In the genomic region with DNA sequence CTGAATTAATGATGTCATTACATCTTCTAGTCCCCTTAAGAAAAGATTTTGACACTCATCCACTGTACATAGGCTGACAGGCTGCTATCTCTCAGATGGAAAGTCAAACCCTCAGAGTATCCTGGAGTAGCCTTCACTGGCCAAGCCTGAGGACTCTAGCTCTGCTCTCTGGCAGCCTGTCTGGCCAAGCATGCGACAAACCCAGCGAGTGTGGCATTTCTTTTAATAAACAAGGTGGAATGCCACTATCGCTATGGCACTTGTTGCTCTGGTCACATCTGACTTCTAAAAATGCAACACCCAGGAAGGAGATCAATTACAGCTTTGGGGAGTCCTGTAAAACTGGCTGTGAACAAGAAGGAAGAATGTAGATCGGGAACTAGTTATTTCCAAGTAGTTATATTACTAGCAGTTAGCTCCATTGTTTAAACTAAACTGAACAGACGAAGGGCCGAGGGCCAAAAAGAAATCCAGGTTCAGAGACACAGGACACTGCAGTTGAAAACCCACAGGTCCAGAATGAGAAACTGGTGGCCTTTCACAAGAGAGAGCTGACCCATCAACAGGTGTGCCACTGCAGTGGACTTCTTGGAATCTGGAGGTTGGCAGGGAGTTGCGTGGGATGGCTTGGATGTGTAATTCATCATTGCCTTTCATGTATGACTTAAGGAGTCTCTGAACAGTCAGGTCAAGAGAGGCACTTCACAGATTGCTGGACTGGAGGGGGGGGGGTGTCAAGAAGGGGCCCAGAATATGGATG, we compare ENCODE assay signal across 27 mouse cellular contexts. TPM values are rescaled to one million over a fixed set of nuclear protein-coding genes. Genes with fewer than 3 reads are reported as not detected.
DNase-seq lines count a peak whose midpoint lies in the region; ATAC-seq and TF ChIP-seq lines count a peak whose summit lies in the region.
"Had no signal": no experiment of that assay in that cellular context is flagged by ENCODE, and none has a peak within 500 bp of the region (broad histone marks: within the 10 kb centered on the region; RNA-seq: fewer than 3 reads in every experiment).

No protein-coding gene starts in this region.

- no peak overlapping the region for H3K4me2 ChIP-seq in embryonic facial prominence, embryonic 15.5 days (replicated peaks)
- peak overlapping the region; percentile 69 for H3K4me2 ChIP-seq in heart, embryonic 16.5 days (ENCODE audit: low read depth, low read length)
- H3K4me2 ChIP-seq: liver, embryonic 12.5 days; midbrain, embryonic 13.5 days had no signal

- TF ChIP-seq POLR2A in heart, adult 2 months (IDR thresholded peaks at IDR 0.05; ENCODE audit: insufficient read depth, low read depth, low read length): no peak; the same call in none of the 2 replicates

- H3K36me3 ChIP-seq in heart, adult 2 months (ENCODE audit: control insufficient read depth, insufficient read depth, low read length): peaks cover 15% of the 10 kb centered on the region
- H3K36me3 ChIP-seq in embryonic facial prominence, embryonic 15.5 days: no peaks in the 10 kb centered on the region
- H3K36me3 ChIP-seq in heart, embryonic 16.5 days (ENCODE audit: control insufficient read depth, insufficient read depth): peaks cover 9% of the 10 kb centered on the region; the same call in 1 of the 2 replicates
- H3K36me3 ChIP-seq: hindbrain, embryonic 10.5 days; liver, embryonic 12.5 days; lung, embryonic 15.5 days; midbrain, embryonic 13.5 days had no signal

- H3K27me3 ChIP-seq in heart, adult 2 months (ENCODE audit: control insufficient read depth, insufficient read depth, low read length): no peaks in the 10 kb centered on the region
- H3K27me3 ChIP-seq in embryonic facial prominence, embryonic 15.5 days: no peaks in the 10 kb centered on the region
- H3K27me3 ChIP-seq in heart, embryonic 16.5 days (ENCODE audit: control insufficient read depth, insufficient read depth, low read length): no peaks in the 10 kb centered on the region
- H3K27me3 ChIP-seq: liver, embryonic 12.5 days; lung, embryonic 15.5 days; megakaryocyte, embryonic 14.5 days; midbrain, embryonic 13.5 days had no signal

- no peak for TF ChIP-seq CTCF in heart, adult 2 months (IDR thresholded peaks at IDR 0.05)

- H3K9ac ChIP-seq in heart, adult 2 months (ENCODE audit: low read depth, low read length): peak overlapping the region; percentile 89
- no peak overlapping the region for H3K9ac ChIP-seq in embryonic facial prominence, embryonic 15.5 days
- peak overlapping the region; percentile 84 for H3K9ac ChIP-seq in heart, embryonic 16.5 days (ENCODE audit: low read length)
- H3K9ac ChIP-seq: forebrain, postnatal 0 days; liver, embryonic 12.5 days; lung, embryonic 15.5 days; midbrain, embryonic 13.5 days had no signal

- H3K79me2 ChIP-seq in heart, adult 2 months (replicated peaks; ENCODE audit: control insufficient read depth, insufficient read depth, low read length): no peaks in the 10 kb centered on the region

- no peaks in the 10 kb centered on the region for H3K9me3 ChIP-seq in embryonic facial prominence, embryonic 15.5 days (replicated peaks)
- no peaks in the 10 kb centered on the region for H3K9me3 ChIP-seq in heart, embryonic 16.5 days (replicated peaks; ENCODE audit: control insufficient read depth, low read length)
- H3K9me3 ChIP-seq: hindbrain, embryonic 10.5 days; liver, embryonic 12.5 days; lung, embryonic 15.5 days; megakaryocyte, embryonic 14.5 days; midbrain, embryonic 13.5 days had no signal

- intact Hi-C loops in heart, adult 2 months (cut with DNase I): loop anchor here (2.0 kb wide), 1 partner anchor 70 kb away; no protein-coding TSS in a partner anchor
- intact Hi-C loops in heart, postnatal 14 days (cut with DNase I): no loop called here

- TF ChIP-seq EP300 in heart, adult 2 months (IDR thresholded peaks at IDR 0.05; ENCODE audit: insufficient read depth, low read depth, low read length): peak; percentile 34; the same call in 1 of the 2 replicates

- 63% methylated on average over 7 of the region's 7 CpGs for WGBS in heart, adult 2 months
- 86% methylated on average over 7 of the region's 7 CpGs for WGBS in embryonic facial prominence, embryonic 15.5 days
- WGBS in heart, embryonic 16.5 days: 53% methylated on average over 7 of the region's 7 CpGs

- ATAC-seq in embryonic facial prominence, embryonic 15.5 days (ENCODE audit: insufficient number of reproducible peaks, low FRiP score, low TSS enrichment, low read depth): no peak
- no peak for ATAC-seq in heart, embryonic 16.5 days (replicated peaks; ENCODE audit: extremely low read depth, insufficient read depth, low FRiP score)
- ATAC-seq: forebrain, postnatal 0 days; hindbrain, postnatal 0 days; intestine, embryonic 16.5 days; liver, embryonic 12.5 days; midbrain, embryonic 13.5 days had no signal

- no peaks in the 10 kb centered on the region; the same call in 1 of the 2 replicates for H3K4me1 ChIP-seq in heart, adult 2 months (ENCODE audit: control insufficient read depth, insufficient read depth, low read length)
- H3K4me1 ChIP-seq in embryonic facial prominence, embryonic 15.5 days: no peaks in the 10 kb centered on the region
- H3K4me1 ChIP-seq in heart, embryonic 16.5 days (ENCODE audit: control insufficient read depth, insufficient read depth, low read length): 0 out of 2 replicates have a peak, but pooled peaks cover 3% of the 10 kb centered on the region
- H3K4me1 ChIP-seq: liver, embryonic 12.5 days; megakaryocyte, embryonic 14.5 days; midbrain, embryonic 13.5 days had no signal

- peak overlapping the region; percentile 90 for H3K27ac ChIP-seq in heart, adult 2 months
- no peak overlapping the region for H3K27ac ChIP-seq in embryonic facial prominence, embryonic 15.5 days (replicated peaks)
- H3K27ac ChIP-seq in heart, embryonic 16.5 days (ENCODE audit: low read length): peak overlapping the region; percentile 98
- H3K27ac ChIP-seq: hindbrain, embryonic 10.5 days; hindbrain, postnatal 0 days; layer of hippocampus, adult 2 months; liver, embryonic 12.5 days; lung, embryonic 15.5 days; midbrain, embryonic 13.5 days had no signal

- DNase-seq in heart, adult 2 months: no peak
- DNase-seq in heart, postnatal 14 days: no peak
- DNase-seq in MN1 (ENCODE audit: low spot score): peak; percentile 32
- DNase-seq in adrenal gland, adult 8-10 months: no peak
- no peak for DNase-seq in T-cell, adult 2 months (ENCODE audit: low spot score)
- DNase-seq: adrenal gland, postnatal 36 days; cerebellum, adult 9-11 months; forebrain, postnatal 0 days; kidney, postnatal 25 days; lung, postnatal 36 days; right cerebral cortex, postnatal 14 days had no signal

- peak overlapping the region; percentile 55 for H3K4me3 ChIP-seq in heart, adult 2 months
- peak overlapping the region; percentile 13 for H3K4me3 ChIP-seq in embryonic facial prominence, embryonic 15.5 days (replicated peaks)
- H3K4me3 ChIP-seq in heart, embryonic 16.5 days (ENCODE audit: low read length): peak overlapping the region; percentile 58
- H3K4me3 ChIP-seq: hindbrain, embryonic 10.5 days; layer of hippocampus, adult 2 months; liver, embryonic 12.5 days; megakaryocyte, embryonic 14.5 days; midbrain, embryonic 13.5 days had no signal

RNA-seq across cellular contexts. Expression of a gene that starts 2.1 kb away (rescaled TPM):
- total RNA-seq in heart, adult 2 months (2021): over 10,000 TPM in 1 of 2 experiments, 1,000 to 10,000 TPM in 1; 9,778 to 11,260 TPM
- polyA plus RNA-seq in heart, adult 2 months (2012; rRNA removed): 24,627 and 41,572 TPM in 2 replicates
- over 10,000 TPM; 15,903 to 17,925 TPM for total RNA-seq in heart, postnatal 14 days (2021)
- 1,136 and 1,472 TPM in 2 replicates for polyA plus RNA-seq in embryonic facial prominence, embryonic 15.5 days (2015; fragmentation: Nextera tagmentation; extraction: Ambion mirVana)
- polyA plus RNA-seq in heart, embryonic 16.5 days (2015; fragmentation: Nextera tagmentation; extraction: Ambion mirVana): 15,141 and 15,377 TPM in 2 replicates
- total RNA-seq in adrenal gland, adult 8-10 months (2022): not detected
- total RNA-seq: adrenal gland, postnatal 36 days; common myeloid progenitor, adult 5-6 weeks; layer of hippocampus, adult 2 months; layer of hippocampus, postnatal 25 days; monocyte, adult 5-6 weeks had no signal

RNA-seq across cellular contexts. Expression of a gene that starts 37.9 kb away (rescaled TPM):
- total RNA-seq in heart, adult 2 months (2021): not detected
- 0.06 TPM in 1 of 2 replicates, not detected in the other for polyA plus RNA-seq in heart, adult 2 months (2012; rRNA removed)
- total RNA-seq in heart, postnatal 14 days (2021): not detected
- polyA plus RNA-seq in embryonic facial prominence, embryonic 15.5 days (2015; fragmentation: Nextera tagmentation; extraction: Ambion mirVana): 0.23 and 0.25 TPM in 2 replicates
- 0.07 TPM in 1 of 2 replicates, not detected in the other for polyA plus RNA-seq in heart, embryonic 16.5 days (2015; fragmentation: Nextera tagmentation; extraction: Ambion mirVana)
- total RNA-seq in adrenal gland, adult 8-10 months (2022): 1 to 10 TPM; 4.4 to 6.1 (median 5.5) TPM
- total RNA-seq: common myeloid progenitor, adult 5-6 weeks; monocyte, adult 5-6 weeks had no signal
- polyA plus RNA-seq: kidney, embryonic 14.5 days; limb, embryonic 11.5 days; urinary bladder, adult 2 months had no signal

Comparison
In these comparisons a context has a peak if more than half of its experiments do, and no peak if none do; other contexts are left out.
1. RNA of a gene that starts 2.1 kb away (total RNA-seq): 15,903 to 17,925 TPM in heart, postnatal 14 days and 9,778 to 11,260 TPM in heart, adult 2 months; not detected in adrenal gland, adult 8-10 months; every median in the first group is over 1,000 times any median in the second.
2. RNA of a gene that starts 37.9 kb away (total RNA-seq): 4.4 to 6.1 TPM in adrenal gland, adult 8-10 months; not detected in heart, postnatal 14 days and not detected in heart, adult 2 months; every median in the first group is over 4 times any median in the second.
3. Peak in every context shown above with its lines, with median percentiles within 50 percentile points of each other: H3K4me3 ChIP-seq.